Mouse (Mus musculus) hindbrain, embryonic 14.5 days (tissue): Measurements from ENCODE around the gene Zfr2. TPM values are rescaled to one million over a fixed set of nuclear protein-coding genes. Genes with fewer than 3 reads are reported as not detected.
A peak's percentile ranks its signal among the peaks of the same experiment; 100 is the strongest.

Experiments
- ATAC-seq: fragments of 200-750 bp; cut with Nextera tagmentation; 2 replicates; pipeline ENCODE4 v1.8.0; 2017; ENCODE audit warnings: moderate number of reproducible peaks, mild to moderate bottlenecking, moderate TSS enrichment, moderate library complexity; ENCODE audit not compliant: low FRiP score
- DNase-seq: peaks from one replicate; pipeline ENCODE4 v3.0.0-alpha.2; 2015; ENCODE audit warnings: low spot score
- H3K27ac ChIP-seq: fragments of 300-500 bp; sonication (generic); 2 replicates; pipeline ENCODE4 v1.5.1; 2014; ENCODE audit warnings: mild to moderate bottlenecking, moderate library complexity
- H3K27me3 ChIP-seq: fragments of 300-500 bp; sonication (generic); 2 replicates; pipeline ENCODE4 v1.6.1; 2014; ENCODE audit warnings: mild to moderate bottlenecking, low read length, mixed read lengths; ENCODE audit not compliant: control insufficient read depth, insufficient read depth
- H3K36me3 ChIP-seq: fragments of 300-500 bp; sonication (generic); replicated peaks from 2 replicates; pipeline ENCODE4 v1.6.1; 2014; ENCODE audit not compliant: control insufficient read depth, insufficient read depth
- H3K4me1 ChIP-seq: fragments of 300-500 bp; sonication (generic); replicated peaks from 2 replicates; pipeline ENCODE4 v1.6.1; 2014; ENCODE audit warnings: antibody characterized with exemption, low read length, mixed read lengths; ENCODE audit not compliant: control insufficient read depth, insufficient read depth
- H3K4me2 ChIP-seq: fragments of 300-500 bp; sonication (generic); replicated peaks from 2 replicates; pipeline ENCODE4 v1.6.1; 2014; ENCODE audit warnings: mild to moderate bottlenecking, moderate library complexity
- H3K4me3 ChIP-seq: fragments of 300-500 bp; sonication (generic); replicated peaks from 2 replicates; pipeline ENCODE4 v1.5.1; 2014; ENCODE audit warnings: mild to moderate bottlenecking, low read length
- H3K9ac ChIP-seq: fragments of 300-500 bp; sonication (generic); 2 replicates; pipeline ENCODE4 v1.6.1; 2014
- H3K9me3 ChIP-seq: fragments of 300-500 bp; sonication (generic); 2 replicates; pipeline ENCODE4 v1.6.1; 2016; ENCODE audit warnings: low read length; ENCODE audit not compliant: control insufficient read depth
- WGBS: fragments of 180-500 bp; shearing (Covaris S2); extraction: QIAGEN DNeasy Blood & Tissue Kit; methylation state at CpG from one replicate; pipeline ENCODE4 v1.1.7; 2014; 5-methylcytosine and 5-hydroxymethylcytosine counted together
- polyA plus RNA-seq: library from polyadenylated mRNA; unstranded; fragments of >200 nt; fragmentation: Nextera tagmentation; extraction: Ambion mirVana; gene quantifications from 2 replicates; pipeline ENCODE4 v1.2.1, GENCODE M21; 2014

The Zfr2 gene
- polyA plus RNA-seq, 1 experiment from 2014 or later = 24.2 TPM

GRCm38 (mm10) chr10:81272356-81272755 lies 39.4 kb downstream of the Zfr2 start:
- ATAC-seq (no peak), DNase-seq (no peak)
- H3K4me2 ChIP-seq = no peak overlapping the region
- no peak overlapping the region for H3K9ac ChIP-seq
- H3K27ac ChIP-seq = no peak overlapping the region
- no peaks in the 10 kb centered on the region for H3K9me3 ChIP-seq
- H3K36me3 ChIP-seq = peaks cover 31% of the 10 kb centered on the region
- no peaks in the 10 kb centered on the region for H3K27me3 ChIP-seq
- H3K4me3 ChIP-seq = no peak overlapping the region
- H3K4me1 ChIP-seq = peaks cover 14% of the 10 kb centered on the region
- 95% methylated on average over 20 of the region's 21 CpGs for WGBS

GRCm38 (mm10) chr10:81273842-81274241 lies 40.9 kb downstream of the Zfr2 start:
- H3K36me3 ChIP-seq = peaks cover 31% of the 10 kb centered on the region
- H3K4me3 ChIP-seq = no peak overlapping the region
- H3K4me2 ChIP-seq = no peak overlapping the region
- DNase-seq (no peak), ATAC-seq (no peak)
- H3K4me1 ChIP-seq = peaks cover 3% of the 10 kb centered on the region
- H3K27ac ChIP-seq = no peak overlapping the region
- no peaks in the 10 kb centered on the region for H3K9me3 ChIP-seq
- no peaks in the 10 kb centered on the region for H3K27me3 ChIP-seq
- 96% methylated on average over 19 of the region's 19 CpGs for WGBS
- H3K9ac ChIP-seq = no peak overlapping the region

- Histone ChIP-seq H3K27me3 (no peaks in the 10 kb centered on the region), H3K9ac (no peak overlapping the region), H3K27ac (no peak overlapping the region), H3K4me3 (no peak overlapping the region), H3K9me3 (no peaks in the 10 kb centered on the region), H3K4me1 (no peaks in the 10 kb centered on the region), H3K36me3 (peaks cover 11% of the 10 kb centered on the region), H3K4me2 (no peak overlapping the region)
- WGBS = 82% methylated on average over 22 of the region's 22 CpGs
- no peak for DNase-seq
- ATAC-seq = no peak
These were observed 44.7 kb downstream of the Zfr2 start for GRCm38 (mm10) chr10:81277676-81278075.

GRCm38 (mm10) chr10:81279496-81279895 lies 46.5 kb downstream of the Zfr2 start:
- WGBS = 43% methylated on average over 10 of the region's 10 CpGs
- Histone ChIP-seq H3K9me3 (no peaks in the 10 kb centered on the region), H3K4me3 (no peak overlapping the region), H3K27me3 (peaks cover 14% of the 10 kb centered on the region), H3K4me2 (no peak overlapping the region), H3K36me3 (no peaks in the 10 kb centered on the region), H3K27ac (no peak overlapping the region), H3K9ac (no peak overlapping the region), H3K4me1 (no peaks in the 10 kb centered on the region)
- DNase-seq = no peak
- ATAC-seq = no peak

GRCm38 (mm10) chr10:81284189-81284588 lies 51.2 kb downstream of the Zfr2 start:
- Histone ChIP-seq H3K4me3 (no peak overlapping the region), H3K36me3 (no peaks in the 10 kb centered on the region), H3K27me3 (peaks cover 25% of the 10 kb centered on the region), H3K4me1 (no peaks in the 10 kb centered on the region; the same call in 1 of the 2 replicates), H3K9me3 (no peaks in the 10 kb centered on the region), H3K27ac (no peak overlapping the region), H3K4me2 (no peak overlapping the region), H3K9ac (no peak overlapping the region)
- DNase-seq (no peak), ATAC-seq (no peak)
- 51% methylated on average over 6 of the region's 6 CpGs for WGBS

- WGBS = 14% methylated on average over 17 of the region's 17 CpGs
- Histone ChIP-seq H3K4me3 (peak overlapping the region; percentile 46; the same call in 1 of the 2 replicates), H3K9me3 (no peaks in the 10 kb centered on the region), H3K4me1 (no peaks in the 10 kb centered on the region; the same call in 1 of the 2 replicates), H3K4me2 (peak overlapping the region; percentile 85), H3K27ac (no peak overlapping the region), H3K36me3 (no peaks in the 10 kb centered on the region), H3K27me3 (peaks cover 28% of the 10 kb centered on the region), H3K9ac (no peak overlapping the region)
- DNase-seq (no peak), ATAC-seq (no peak)
These were observed 51.8 kb downstream of the Zfr2 start for GRCm38 (mm10) chr10:81284719-81285118.

- peak; percentile 77 for ATAC-seq
These were observed 52.9 kb downstream of the Zfr2 start for GRCm38 (mm10) chr10:81285694-81286450.

GRCm38 (mm10) chr10:81286586-81286985 lies 53.6 kb downstream of the Zfr2 start:
- H3K27me3 ChIP-seq = peaks cover 47% of the 10 kb centered on the region
- H3K36me3 ChIP-seq = no peaks in the 10 kb centered on the region
- DNase-seq = no peak
- H3K27ac ChIP-seq = no peak overlapping the region
- peaks cover 8% of the 10 kb centered on the region for H3K4me1 ChIP-seq
- no peak overlapping the region for H3K4me3 ChIP-seq
- no peak overlapping the region for H3K9ac ChIP-seq
- no peak overlapping the region for H3K4me2 ChIP-seq
- WGBS = 52% methylated on average over 6 of the region's 6 CpGs
- H3K9me3 ChIP-seq = no peaks in the 10 kb centered on the region
- no peak for ATAC-seq

More at GRCm38 (mm10) chr10:81285694-81286450, 52.9 kb downstream of the Zfr2 start:
- Histone ChIP-seq H3K4me3 (peak overlapping the region; percentile 46), H3K4me1 (peaks cover 4% of the 10 kb centered on the region), H3K27ac (no peak overlapping the region), H3K36me3 (no peaks in the 10 kb centered on the region), H3K9me3 (no peaks in the 10 kb centered on the region), H3K9ac (peak overlapping the region; percentile 61), H3K27me3 (peaks cover 40% of the 10 kb centered on the region), H3K4me2 (peak overlapping the region; percentile 85)
- DNase-seq = peak; percentile 94
- WGBS = 2% methylated on average over 54 of the region's 54 CpGs

- 63% methylated on average over 8 of the region's 8 CpGs for WGBS
- no peak overlapping the region for H3K4me2 ChIP-seq
- no peak overlapping the region for H3K27ac ChIP-seq
- H3K4me1 ChIP-seq = peaks cover 8% of the 10 kb centered on the region
- no peaks in the 10 kb centered on the region for H3K36me3 ChIP-seq
- H3K27me3 ChIP-seq = peaks cover 50% of the 10 kb centered on the region
- no peaks in the 10 kb centered on the region for H3K9me3 ChIP-seq
- no peak for DNase-seq
- ATAC-seq = no peak
- H3K4me3 ChIP-seq = no peak overlapping the region
- no peak overlapping the region for H3K9ac ChIP-seq
These were observed 54.7 kb downstream of the Zfr2 start for GRCm38 (mm10) chr10:81287513-81288157.
